Mouse (Mus musculus) frontal cortex, postnatal 25 days (tissue): ENCODE measurements around the gene Wdr95.
"Not testable (repeated sequence)": the region's sequence is repeated elsewhere in the genome, so short reads cannot be mapped to it uniquely, and the experiment has no call there.

Experiments
- DNase-seq, 2 experiments: peaks; one replicate each; pipeline ENCODE4 v3.0.0; 2022; ENCODE audit warnings: low spot score in 2 of 2

Gene Wdr95

DNA sequence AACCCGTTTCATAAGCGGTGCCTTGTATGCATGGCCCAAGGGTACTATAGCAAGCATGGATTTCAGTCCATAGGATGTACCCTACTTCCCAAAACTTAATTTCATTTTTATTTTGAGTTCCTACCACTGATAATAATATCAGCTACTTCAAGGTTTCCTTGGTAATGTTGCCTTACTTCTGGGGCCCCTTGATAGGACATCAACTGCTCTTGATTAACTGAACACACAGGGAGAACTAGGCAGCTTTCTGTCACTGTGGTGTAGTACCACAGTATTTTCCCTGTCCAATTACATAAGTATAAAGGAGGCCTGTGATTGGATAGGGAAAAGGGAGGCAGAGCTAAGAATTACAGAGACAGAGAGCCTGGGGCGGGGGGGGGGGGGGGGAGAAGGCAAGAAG is 13.6 kb upstream of the Wdr95 start:
- DNase-seq: no peak

GRCm38 (mm10) chr5:149517116-149517515 is 11.4 kb upstream of the Wdr95 start:
- no peak for DNase-seq

DNA sequence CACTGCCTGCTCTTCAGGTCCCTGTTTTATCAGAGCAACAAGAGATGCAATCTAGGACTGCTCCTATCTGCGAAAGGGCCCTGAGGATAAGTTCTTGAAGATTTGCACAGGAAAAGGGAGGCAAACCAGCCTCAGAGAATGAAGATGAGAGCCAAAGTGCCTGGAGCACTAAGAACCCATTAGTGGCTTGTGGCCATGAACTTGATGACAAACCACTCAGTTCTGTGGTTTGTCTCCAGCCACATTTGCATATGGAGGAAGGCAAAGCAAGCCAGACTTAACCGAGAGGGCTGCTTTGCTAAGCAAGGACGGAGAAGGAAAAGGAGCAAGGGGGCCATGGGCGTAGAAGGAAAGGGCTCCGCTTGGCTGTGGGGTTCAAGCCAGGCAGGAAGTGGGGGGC is 7.7 kb upstream of the Wdr95 start:
- DNase-seq: no peak

DNA sequence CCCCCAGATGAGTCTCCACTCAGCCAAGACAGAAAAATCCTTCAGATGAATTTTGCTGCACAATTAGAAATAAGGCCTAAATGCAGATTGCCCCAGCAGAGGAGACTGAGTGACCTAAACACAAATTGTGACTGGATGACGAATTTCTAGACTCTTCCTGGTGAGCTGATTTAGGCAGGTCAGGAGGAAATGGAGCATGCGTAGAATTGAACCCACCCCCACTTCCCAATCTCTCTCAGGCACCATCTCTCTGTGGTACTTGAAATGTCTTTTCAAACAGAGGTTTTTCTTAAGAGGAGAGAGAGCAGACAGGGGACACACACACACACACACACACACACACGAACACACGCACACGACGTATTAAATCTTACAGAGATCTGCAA is 4.6 kb upstream of the Wdr95 start:
- DNase-seq: no peak

- peak; percentile 85 to 90 for DNase-seq
These were observed 4.1 kb upstream of the Wdr95 start for GRCm38 (mm10) chr5:149524242-149524858.

DNA sequence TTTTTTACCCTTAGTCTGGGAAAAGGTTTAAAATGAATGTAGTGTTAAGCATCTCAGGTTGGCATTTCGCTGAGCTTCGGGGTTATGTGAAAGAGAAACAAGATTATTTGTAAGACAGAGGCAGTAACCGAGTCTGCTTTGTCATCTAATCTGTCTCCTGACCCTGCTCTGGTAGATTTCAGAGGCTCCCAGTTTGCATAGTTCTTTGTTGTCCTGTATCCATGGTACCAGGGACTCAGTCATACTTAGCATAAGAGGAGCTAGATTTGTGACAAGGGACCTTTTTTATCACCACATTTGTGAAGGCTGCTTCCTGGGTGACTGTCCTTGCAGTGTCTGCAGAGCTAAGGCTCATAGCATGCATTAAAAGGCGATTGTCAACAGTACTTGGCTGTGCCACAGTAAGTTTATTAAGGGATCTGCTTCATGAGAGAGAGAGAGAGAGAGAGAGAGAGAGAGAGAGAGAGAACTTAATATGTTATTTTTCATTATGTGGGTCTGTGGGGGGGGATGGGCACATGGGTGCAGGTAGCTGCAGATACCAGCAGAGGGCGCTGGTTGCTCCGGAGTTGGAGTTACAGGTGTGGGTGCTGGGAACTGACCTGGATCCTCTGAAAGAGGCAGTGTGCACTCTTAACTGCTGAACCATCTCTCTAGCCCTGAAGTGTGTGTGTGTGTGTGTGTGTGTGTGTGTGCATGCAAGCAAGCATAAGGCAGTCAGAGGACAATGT is 3.3 kb upstream of the Wdr95 start:
- DNase-seq: no peak

DNA sequence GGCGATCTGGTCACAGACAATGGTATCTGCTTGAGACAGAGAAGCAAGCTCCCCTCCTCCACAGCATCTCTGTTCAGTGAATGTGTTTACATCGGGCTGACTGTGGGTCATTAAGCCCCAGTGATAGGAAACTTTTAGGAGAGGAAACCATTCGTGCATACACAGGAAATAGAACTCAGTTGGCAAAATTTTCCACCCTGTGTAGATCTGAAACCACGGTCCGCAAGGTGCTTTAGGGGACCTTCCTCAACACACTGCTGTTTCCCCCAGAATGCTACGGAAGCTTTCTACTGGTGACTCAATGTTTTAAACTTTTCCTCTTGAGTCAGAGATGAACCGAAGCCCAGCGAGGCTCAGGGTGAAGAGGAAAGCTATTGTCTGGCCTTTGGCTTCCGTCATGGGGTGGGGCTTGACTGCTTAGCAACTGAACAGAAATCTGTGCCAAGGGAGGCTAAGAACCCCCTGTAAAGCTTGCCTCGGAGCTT is 2.0 kb upstream of the Wdr95 start:
- no peak for DNase-seq

- DNase-seq: not testable (repeated sequence)
These were observed 1.2 kb upstream of the Wdr95 start for GRCm38 (mm10) chr5:149527292-149527691.

DNA sequence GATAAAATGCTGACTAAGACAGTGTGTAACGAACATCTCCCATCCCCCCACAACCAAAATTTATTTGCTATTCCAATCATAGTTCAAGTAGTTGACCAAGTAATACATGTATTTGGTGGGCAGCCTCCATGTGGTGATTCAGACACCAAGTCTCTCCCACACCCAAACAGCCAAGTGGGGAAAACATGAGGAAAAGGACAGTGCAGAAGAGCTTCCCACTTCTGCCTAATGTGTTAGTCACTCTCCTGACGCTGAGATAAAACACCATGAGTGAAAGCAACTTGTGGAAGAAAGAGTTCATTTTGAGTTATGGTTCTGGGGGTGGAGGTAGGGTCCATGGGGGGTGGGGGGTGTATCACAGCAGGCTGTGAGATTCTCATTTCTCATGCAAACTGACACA is 5.4 kb downstream of the Wdr95 start:
- DNase-seq: no peak

GRCm38 (mm10) chr5:149536005-149536404 is 7.5 kb downstream of the Wdr95 start:
- no peak for DNase-seq

DNA sequence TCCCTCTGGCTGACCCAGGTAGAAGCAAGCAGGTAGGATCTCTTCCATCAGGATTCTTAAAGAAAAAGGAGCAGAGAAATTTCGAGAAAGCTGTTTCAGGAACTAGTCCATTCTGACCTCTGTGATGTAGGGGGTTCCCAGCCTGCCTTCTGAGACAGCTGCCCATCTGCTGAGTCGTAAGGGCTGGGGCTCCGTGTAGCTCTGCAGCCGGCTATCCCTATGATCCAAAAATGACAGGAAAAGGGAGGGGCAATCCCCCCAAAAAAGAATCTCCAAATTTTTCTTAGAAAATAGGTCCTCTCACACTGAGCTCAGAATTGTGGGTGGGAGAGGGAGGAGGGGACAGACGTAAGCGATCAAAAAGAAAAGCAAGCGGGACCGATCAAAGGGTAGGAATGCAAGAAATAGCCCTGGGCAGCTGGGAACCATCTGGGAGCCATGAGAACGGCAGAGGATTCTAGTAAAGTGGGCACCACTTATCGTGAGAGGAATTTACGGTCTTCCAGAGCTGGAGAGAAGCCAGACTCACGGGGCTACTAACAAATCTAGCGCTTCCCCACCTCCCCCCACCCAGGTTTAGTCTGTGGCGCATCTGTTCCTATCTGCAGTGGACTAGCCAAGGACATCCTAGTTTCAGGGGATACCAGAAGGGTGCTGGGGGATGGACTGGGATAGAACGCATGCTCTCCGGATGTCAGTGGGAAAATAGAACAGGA is 9.5 kb downstream of the Wdr95 start:
- DNase-seq: peak in 1 of 2 experiments; percentile 38

GRCm38 (mm10) chr5:149538531-149538930 is 10.1 kb downstream of the Wdr95 start:
- DNase-seq: no peak

- DNase-seq: no peak
These were observed 10.6 kb downstream of the Wdr95 start for GRCm38 (mm10) chr5:149539051-149539450.

GRCm38 (mm10) chr5:149551179-149551578 is 22.7 kb downstream of the Wdr95 start:
- no peak for DNase-seq

GRCm38 (mm10) chr5:149552742-149553141 is 24.3 kb downstream of the Wdr95 start:
- DNase-seq: no peak

- no peak for DNase-seq
These were observed 24.9 kb downstream of the Wdr95 start for GRCm38 (mm10) chr5:149553373-149553772.

GRCm38 (mm10) chr5:149554397-149554796 is 25.9 kb downstream of the Wdr95 start:
- DNase-seq: no peak

GRCm38 (mm10) chr5:149560903-149561588 is 32.6 kb downstream of the Wdr95 start:
- no peak for DNase-seq

DNA sequence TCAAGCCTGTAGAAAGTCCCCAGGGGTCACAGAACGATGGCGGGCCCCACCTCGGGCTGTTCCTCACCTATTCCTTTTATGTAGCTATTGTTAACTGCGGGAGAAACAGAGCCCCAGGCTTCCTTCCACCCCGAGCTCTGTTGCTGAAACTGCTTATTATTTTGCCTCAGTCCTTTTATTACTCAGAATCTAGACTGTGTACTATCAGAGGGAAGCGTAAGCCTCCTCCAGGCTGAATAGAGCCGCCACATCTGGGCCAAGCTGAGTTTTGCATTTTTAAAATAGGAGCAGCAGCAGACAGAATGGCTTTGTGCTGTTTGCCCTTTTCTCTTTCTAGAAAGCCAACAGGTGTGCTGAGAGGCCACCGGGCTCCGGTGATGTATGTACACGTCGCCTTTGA is 37.5 kb downstream of the Wdr95 start:
- no peak for DNase-seq

- no peak for DNase-seq
These were observed 38.5 kb downstream of the Wdr95 start for GRCm38 (mm10) chr5:149566957-149567356.

DNA sequence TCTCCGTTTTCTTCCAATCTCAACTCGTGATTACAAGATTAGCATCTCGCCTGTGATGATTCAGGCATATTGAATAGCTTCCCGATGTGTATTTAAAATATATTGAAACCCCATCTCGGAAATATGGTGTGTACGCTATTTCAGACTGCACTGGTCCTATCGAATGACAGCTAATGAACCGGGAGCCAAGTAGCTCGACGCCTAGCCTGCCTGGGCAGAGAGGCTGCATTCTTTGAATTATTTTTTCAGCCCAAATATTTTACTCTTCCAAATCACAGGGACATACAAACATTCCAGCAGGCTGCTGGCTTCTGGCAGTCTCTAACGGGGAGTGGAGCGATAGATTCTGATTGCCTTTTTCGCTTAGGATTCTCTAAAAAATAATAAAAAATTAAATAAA is 40.5 kb downstream of the Wdr95 start:
- no peak for DNase-seq

DNA sequence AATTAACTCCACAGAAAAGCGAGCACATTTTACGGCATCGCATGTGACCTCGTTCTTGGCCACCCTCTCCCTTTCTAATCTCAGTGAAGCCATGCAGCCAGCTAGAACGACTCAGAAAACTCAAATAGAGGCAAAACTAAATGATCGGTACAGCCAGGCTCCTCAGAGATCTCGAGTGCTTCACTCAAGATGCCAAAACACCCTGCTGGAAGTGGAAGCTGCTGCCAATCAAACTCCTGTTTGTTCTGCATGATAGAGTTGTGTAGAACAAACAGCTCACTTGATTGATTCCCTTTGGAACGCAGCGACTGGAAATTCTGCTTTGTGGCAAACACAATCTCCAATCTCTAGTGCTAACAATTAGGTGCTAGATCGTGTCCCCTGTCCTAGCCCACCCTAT is 48.5 kb downstream of the Wdr95 start:
- DNase-seq: no peak
